Mouse (Mus musculus) layer of hippocampus, adult 18-20 months (tissue): ENCODE results near the gene Evc2. TPM values are rescaled to one million over a fixed set of nuclear protein-coding genes. Genes with fewer than 3 reads are reported as not detected.

Source experiments
- DNase-seq, 2 experiments: peaks; one replicate each; pipeline ENCODE4 v3.0.0; 2022; ENCODE audit warnings: low spot score in 2 of 2
- total RNA-seq, 2 experiments: library from RNA; stranded (reverse); gene quantifications; 2 replicates each; pipeline ENCODE4 v1.2.3; 2021

Gene Evc2
- total RNA-seq, 2 experiments from 2014 or later, result 27.9 to 29.2 TPM

GRCm38 (mm10) chr5:37363284-37363683 lies 25.0 kb downstream of the Evc2 start:
- DNase-seq, result no peak

DNA sequence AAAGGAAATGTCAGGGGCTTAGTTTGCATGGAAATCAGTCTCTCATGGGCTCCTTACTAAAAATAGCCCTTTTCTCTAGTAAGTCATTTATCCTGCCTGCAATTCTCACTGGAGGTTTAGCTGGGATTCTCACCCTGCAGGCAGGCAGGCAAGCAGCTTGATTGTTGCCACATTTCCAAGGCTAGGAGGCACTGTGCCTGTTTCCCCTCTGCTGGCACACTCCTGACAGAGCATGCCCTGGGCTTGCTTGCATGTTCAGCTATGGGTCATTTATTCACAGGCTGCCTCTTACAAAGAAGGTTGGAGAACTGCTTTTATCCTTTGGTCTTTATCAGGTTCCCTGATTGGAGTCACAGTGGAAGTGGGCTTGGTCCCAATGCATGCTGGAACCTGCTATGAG lies 27.5 kb downstream of the Evc2 start:
- no peak for DNase-seq

DNA sequence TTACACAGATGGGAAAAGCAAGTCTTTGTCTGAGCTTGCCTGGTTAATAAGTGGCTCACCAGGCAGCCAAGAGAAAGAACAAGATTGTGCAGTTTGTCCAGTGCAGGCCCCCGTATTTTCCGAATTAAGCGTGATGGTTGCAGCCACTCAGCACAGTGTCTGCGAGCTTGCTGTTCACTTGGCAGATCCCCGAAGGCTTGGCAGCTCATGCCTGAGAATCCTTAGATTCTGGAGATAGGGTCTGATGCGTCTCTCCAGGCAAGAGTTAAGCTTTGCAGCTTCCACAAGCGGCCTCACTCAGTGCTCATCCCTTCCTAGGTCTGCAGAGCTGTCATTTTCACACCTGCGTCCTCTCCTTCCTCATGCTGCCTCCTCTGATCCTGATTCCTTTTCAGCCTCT lies 30.5 kb downstream of the Evc2 start:
- DNase-seq, result no peak

- DNase-seq, result no peak
These were observed 39.1 kb downstream of the Evc2 start for GRCm38 (mm10) chr5:37377376-37377775.

GRCm38 (mm10) chr5:37380641-37381040 lies 42.3 kb downstream of the Evc2 start:
- no peak for DNase-seq

GRCm38 (mm10) chr5:37383570-37383969 lies 45.3 kb downstream of the Evc2 start:
- no peak for DNase-seq

DNA sequence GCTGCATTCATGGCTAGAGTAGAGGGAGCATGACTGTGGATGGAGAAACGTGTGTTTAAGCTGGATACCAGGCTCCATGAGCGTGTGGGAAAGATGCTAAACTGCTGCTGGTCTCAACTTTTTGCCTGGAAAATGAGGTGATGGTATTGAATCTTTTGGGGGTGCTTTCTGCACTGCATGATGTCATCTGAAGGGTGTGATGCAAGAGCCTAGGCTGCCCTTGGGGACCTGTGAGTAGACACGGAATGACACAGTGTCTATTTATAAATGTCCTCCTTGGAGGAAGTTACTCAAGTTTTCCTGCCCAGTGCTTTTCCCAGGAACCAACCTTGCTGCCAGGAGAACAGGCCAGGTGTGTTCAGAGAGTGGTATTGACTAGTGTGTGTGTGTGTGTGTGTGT lies 50.3 kb downstream of the Evc2 start:
- DNase-seq, result no peak

DNA sequence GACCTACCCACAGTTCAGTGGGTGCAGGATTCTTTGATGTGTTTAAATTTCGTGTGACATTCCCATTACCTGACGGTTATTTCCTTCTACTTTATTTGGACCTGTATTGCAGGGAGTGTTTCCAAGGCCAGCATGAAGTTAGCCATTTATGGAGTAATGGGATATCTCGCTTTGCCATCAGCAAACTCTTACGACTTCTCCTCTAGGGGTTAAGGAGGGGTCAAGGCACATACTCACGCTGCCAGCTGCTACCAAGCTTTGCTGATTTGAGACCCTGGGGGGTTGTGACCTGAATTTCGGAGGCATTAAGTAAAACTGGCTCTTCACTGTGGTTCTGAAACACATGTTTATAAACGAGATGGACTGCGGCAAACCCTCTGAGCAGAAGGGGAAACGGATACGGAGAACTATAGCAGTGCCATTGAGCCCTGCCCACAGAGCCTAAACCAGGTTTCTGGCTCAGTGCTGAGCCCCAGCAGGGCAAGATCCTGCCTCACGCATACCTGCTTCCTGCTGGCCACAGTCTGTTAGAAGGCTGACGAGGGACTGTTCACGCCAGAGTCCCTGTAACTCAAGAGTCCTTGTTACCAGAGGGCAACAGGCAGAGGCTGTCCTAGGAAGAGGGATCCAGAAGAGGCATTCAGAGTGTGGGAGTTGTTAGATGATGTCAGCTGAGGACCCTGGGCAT lies 51.7 kb downstream of the Evc2 start:
- no peak for DNase-seq

DNA sequence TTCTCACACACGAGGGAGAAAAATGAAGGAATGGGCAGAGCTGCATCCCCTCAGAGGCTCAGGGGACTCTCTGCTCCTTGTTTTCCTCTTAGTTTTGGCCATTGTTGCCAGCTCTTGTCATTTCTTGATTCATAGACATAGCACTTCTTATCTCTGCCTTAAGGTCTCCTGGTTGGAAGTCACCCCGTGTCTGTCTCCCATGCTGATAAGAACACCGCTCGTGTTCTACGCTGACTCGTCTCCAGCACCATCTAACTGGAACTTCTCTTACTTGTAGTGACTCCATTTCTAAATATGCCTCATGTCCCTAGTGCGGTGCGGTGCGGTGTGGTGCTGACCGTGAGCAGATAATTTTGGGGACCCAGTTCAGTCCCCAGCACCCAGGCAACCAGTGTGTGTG lies 52.6 kb downstream of the Evc2 start:
- no peak for DNase-seq

DNA sequence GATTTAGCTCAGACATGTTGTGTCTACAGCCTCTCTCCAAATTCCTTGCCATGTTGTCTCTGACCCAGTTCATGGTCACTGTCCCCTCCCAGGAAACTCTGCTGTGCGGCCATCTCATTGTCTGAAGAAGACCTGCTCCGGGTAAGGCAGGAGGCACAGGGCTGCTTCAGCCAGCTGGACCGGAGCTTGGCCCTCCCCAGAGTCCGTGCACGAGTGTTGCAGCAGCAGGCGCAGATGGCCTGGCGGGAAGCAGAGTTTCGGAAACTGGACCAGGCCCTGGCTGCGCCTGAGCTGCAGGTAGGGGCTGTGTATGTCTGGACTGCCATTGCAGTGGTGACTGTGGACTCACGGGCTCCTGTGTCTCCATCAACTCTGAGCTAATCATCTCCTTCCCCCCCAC lies 53.6 kb downstream of the Evc2 start:
- no peak for DNase-seq

- no peak for DNase-seq
These were observed 57.1 kb downstream of the Evc2 start for GRCm38 (mm10) chr5:37395172-37396030.

- no peak for DNase-seq
These were observed 80.7 kb downstream of the Evc2 start for GRCm38 (mm10) chr5:37419028-37419427.

- no peak for DNase-seq
These were observed 88.9 kb downstream of the Evc2 start for GRCm38 (mm10) chr5:37427210-37427609.

DNA sequence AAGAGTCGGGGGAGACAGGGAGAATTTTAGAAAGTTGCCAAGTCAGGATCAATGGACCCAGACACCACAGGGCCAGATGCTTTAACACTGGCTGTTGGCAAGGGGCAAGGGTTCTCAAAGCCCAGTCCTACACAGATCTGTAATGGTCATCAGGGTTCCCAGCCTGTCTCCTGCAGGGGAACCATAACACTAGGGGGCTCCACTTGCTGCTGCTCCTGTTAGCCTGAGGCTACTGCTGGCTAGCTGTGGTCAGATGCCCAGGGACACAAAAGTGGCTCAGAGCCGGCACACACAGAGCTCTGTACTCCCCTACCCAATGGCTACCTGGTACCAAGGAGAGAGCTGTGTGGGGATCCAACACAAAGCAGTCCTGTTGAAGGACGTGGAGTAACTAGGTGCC lies 97.1 kb downstream of the Evc2 start:
- DNase-seq, result no peak

GRCm38 (mm10) chr5:37442767-37443166 lies 104.5 kb downstream of the Evc2 start:
- no peak for DNase-seq

DNA sequence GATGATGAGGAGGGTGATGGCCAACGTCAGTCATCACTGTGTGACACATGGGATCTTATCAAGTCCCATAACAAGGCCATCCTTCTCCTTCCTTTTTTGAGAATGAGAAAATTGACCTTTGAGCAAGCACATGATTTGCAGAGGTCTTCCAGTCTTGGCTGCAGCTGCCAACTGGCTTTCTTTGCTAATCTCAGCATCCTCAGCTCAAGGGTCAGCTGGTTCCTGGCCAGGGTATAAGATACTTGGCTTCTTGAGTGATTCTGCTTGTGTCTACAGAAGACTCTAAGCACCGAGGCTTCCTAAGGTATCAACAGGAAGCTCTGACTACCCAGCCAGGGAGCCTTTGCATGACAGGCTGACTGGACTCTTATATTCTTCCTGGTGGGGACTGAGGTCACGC lies 109.2 kb downstream of the Evc2 start:
- no peak for DNase-seq

- DNase-seq, result no peak
These were observed 118.3 kb downstream of the Evc2 start for GRCm38 (mm10) chr5:37456590-37456989.

GRCm38 (mm10) chr5:37457191-37457590 lies 118.9 kb downstream of the Evc2 start:
- no peak for DNase-seq

GRCm38 (mm10) chr5:37457831-37458230 lies 119.5 kb downstream of the Evc2 start:
- no peak for DNase-seq

GRCm38 (mm10) chr5:37458236-37458635 lies 119.9 kb downstream of the Evc2 start:
- no peak for DNase-seq

DNA sequence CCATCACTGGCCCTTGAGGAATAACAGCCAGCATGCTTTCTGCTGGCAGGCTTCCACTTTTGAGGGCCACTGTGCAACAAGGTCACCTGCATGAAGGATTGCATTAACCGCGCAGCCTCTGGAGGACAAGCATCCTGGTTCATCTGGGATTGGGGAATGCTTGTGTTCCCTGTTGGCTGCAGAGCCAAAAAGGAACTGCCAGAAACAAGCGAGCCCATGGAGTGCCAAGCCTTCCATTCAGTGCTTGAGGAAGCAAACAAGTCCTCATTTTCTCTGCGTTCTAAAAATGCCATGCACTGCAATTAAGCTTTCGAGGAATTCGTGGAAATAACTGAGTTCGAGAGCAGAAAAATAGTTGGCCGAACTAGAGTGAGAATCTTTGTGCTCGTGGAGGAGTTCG lies 127.2 kb downstream of the Evc2 start:
- DNase-seq, result peak in 1 of 2 experiments; percentile 17

DNA sequence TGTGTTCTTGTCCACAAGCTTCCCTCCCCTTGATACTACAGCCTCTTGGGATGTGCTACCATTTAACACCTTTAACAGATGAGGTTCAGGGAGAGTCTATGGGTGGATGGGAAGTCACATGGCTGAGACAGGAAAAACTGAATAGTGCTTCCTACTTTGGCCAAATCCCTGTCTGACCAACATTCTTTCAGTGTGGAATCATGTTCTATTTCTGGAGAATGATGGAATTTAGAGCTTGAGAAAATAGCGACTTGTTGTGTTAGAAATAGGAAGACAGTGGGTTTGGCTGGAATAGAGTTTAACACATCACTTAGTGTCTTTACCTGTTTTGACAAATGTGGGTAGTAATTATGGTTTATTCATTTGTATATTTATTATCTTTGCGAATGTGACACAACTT lies 129.3 kb downstream of the Evc2 start:
- no peak for DNase-seq

GRCm38 (mm10) chr5:37469031-37469430 lies 130.7 kb downstream of the Evc2 start:
- DNase-seq, result no peak
